Mouse (Mus musculus) gastrocnemius, postnatal 10 days (tissue): ENCODE results near the gene Taok1. TPM values are rescaled to one million over a fixed set of nuclear protein-coding genes. Genes with fewer than 3 reads are reported as not detected.
"Not testable (repeated sequence)": the region's sequence is repeated elsewhere in the genome, so short reads cannot be mapped to it uniquely, and the experiment has no call there.

Experiments used
- DNase-seq: peaks from one replicate; pipeline ENCODE4 v3.0.0; 2021; ENCODE audit warnings: mixed read lengths
- total RNA-seq, 2 experiments: library from RNA; stranded (reverse); gene quantifications; 2 replicates each; pipeline ENCODE4 v1.2.3; 2021

Gene Taok1
- total RNA-seq, 2 experiments from 2014 or later: 39.7 to 43.7 TPM

DNA sequence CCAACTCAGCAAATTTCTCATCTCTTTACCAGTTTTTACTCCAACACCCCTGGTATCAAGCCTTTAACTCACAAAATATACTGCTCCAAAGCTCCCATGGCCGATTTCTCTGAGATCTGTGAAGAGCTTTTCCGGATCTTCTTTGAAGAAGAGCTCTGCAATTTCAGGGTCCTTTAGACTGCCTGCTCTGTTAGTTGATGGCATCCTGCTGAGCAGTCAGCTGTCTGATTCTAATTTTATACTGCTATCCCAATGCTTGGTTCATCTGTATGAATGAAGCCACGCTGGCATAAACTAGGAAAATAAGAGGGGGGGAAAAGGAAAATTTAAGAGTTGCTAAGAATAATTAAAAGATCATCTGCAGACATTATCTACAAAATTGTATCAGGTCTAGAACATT, 22.4 kb downstream of the Taok1 start:
- DNase-seq: no peak

DNA sequence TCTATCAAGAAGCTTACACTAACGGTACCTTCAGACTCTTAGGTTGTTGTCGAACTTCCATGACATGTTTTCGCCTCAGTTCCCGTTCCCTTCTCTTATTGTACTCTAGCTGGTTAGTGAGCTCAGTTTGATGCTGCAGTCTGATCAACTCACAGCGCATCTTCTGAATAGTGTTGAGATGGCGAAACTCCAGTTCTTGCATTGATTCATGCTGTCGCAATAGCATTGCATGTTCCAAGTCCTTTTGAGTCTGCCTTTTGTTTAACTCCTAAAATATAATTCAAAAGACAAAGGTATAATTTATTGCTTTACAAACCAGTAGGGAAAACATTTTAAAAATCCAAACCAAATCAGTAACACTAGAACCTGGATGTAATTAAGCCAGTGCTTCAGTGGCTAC, 62.4 kb downstream of the Taok1 start:
- DNase-seq: no peak

DNA sequence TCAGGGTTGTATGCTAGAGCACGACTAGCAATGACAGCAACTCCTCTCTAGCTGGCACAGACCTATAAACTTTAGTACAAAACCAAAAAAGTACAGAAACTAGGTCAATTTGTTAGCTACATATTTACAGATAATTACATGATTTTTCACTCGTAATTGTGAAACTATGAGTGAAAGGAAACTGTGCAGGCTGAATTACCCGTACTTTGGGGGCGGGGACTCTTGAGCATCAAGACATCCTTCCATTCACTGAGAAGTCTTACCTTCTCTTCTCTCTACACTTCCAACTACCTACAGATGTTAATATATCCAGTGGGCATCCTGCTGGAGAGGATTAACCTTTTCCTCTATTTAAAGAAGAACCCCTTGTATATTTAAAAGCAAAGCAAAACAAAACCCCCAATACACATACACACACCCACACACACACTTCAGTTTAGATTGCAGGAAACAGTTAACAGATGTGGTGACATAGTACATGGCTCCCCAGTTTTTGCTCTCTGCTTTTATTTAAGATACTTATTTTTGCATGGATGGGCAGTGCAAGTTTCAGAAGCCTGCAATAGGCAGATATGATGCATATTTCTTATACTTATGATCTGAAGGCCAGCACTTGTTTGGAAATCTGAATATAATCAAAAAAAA, 75.3 kb downstream of the Taok1 start:
- no peak for DNase-seq

GRCm38 (mm10) chr11:77530862-77531261, 76.8 kb downstream of the Taok1 start:
- no peak for DNase-seq

DNA sequence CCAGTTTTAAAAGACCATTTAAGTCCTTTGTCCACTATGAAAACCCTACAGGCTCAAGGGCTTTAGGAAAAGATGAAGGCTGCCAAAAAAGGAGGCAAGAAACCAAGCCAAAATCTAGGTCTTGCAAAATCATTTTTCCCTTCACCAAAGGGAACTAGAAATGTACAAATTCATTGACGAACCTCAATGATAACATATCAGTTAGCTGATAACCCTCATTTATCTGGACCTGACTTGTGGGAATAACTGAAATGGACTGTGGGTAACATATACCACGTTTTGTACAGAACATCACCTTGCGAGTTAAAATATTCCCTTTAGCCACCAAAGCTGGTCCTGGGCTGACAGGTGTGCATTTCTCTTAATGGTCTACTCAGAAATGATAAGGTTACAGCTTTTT, 78.0 kb downstream of the Taok1 start:
- DNase-seq: no peak

GRCm38 (mm10) chr11:77528420-77528819, 79.2 kb downstream of the Taok1 start:
- not testable (repeated sequence) for DNase-seq

GRCm38 (mm10) chr11:77525804-77526486, 81.7 kb downstream of the Taok1 start:
- no peak for DNase-seq

DNA sequence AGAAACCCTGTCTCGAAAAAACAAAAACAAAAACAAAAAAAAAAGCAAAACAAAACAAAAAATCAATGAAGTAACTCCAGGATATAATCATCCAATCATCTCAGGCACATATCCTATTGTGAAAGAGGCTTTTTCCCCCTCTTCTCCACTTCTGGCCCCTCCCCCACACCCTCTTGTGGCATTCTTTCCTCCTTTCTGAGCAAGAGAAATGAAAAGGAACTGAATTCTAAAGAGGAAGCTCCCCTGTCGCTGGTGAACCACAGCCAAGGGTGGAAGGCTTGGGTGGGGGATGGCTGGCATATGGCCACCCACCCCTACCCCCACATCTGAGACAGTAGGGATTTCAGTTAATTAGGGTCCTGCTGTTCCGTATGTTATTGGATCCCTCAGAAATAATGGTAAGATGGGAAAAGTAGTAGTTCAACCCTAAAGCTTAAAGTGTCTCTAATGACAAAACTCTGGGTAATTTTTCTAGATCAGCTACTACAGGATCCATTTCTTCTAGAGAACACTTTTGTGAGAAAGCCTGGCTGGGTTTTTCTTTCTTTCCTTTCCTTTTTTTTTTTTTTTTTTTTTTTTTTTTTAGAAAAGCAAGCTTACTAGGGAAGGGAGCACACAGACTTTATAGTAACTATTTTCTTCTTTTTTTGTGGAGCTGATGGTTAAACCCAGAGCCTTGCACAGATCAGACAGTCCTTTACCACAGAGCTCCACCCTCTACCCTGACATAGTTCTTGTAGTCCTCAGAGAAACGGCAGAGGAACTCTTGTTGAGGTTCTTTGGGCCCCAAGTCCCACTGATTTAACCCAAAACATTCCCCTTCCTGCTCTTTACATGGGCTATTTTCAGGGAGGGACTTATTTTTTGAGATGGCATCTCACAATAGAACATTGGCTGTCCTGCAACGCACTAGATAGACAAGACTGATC, 86.8 kb downstream of the Taok1 start:
- DNase-seq: no peak

- DNase-seq: no peak
Observed at GRCm38 (mm10) chr11:77519043-77519442, 88.6 kb downstream of the Taok1 start, which contains the start of gene Gm10392. Gene Gm10392, minus strand, starts transcription at chr11:77519198.

DNA sequence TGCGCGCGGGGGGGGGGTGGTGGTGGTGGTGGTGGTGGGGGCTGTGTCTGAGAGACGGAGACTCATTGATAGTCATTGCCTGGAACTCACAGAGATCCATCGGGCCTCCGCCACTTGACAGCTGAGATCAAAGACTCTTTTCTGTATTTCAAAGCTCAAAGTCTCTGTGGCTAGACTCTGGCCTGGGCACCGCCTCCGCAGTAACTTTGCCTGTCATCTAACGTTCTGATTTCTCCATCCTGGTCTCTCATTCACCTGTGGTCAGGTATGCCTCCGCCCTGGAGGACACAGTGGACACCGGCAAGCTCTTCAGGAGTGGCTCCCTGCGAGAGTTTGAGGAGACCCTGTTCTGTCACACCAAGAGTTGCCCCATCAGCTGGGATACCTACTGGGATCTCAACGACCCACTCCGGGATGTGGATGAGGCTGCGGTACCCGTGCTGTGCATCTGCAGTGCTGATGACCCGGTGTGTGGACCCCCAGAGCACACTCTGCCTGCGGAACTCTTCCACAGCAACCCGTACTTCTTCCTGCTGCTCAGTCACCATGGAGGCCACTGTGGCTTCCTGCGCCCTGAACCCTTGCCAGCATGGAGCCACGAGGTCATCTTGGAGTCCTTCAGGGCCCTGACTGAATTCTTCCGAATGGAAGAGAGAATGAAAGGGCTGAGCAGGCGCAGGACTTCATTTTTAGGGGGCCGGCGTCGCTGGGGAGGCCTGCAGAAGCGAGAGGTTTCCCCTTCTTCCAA, 89.4 kb downstream of the Taok1 start:
- no peak for DNase-seq

DNA sequence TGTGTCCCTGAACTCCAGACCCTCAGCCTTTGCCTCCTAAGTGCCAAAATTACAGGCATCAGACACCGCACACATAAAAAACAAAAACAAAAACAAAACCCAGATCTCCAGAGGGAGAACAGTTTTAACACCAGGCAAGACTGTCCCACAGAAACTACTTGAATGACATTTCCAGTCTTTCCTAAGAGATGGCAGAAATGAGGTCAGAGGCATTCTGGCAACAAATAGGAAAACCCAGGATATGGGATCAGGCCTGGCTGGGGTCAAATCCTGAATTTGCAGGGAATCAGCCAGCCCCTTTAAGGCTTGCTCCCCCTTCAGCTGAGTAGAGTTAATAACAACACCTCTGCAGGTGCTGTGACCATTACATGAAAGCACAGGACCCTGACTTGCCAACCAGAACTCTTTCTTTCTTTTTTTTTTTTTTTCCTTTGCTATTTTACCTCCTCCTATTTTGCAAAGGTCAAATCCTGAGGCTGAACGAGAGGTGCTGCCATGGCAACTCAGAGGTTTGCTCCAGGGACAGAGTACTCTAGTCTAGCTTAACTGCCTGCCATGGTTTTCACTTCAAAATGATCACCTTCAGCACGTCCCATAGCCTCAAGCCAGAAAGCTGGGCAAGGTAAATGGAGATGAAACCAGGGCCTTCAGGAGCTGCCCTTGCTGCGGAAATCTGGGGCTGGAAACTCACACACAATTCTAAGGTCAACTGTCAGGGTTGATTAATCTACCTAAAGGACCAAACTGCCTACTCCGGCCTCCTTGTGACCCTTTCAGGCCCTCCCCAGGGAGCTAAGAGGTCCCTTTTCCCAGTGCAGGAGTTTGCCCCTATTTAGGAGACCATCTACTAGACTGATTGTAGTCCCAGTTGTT, 90.8 kb downstream of the Taok1 start:
- DNase-seq: no peak

DNA sequence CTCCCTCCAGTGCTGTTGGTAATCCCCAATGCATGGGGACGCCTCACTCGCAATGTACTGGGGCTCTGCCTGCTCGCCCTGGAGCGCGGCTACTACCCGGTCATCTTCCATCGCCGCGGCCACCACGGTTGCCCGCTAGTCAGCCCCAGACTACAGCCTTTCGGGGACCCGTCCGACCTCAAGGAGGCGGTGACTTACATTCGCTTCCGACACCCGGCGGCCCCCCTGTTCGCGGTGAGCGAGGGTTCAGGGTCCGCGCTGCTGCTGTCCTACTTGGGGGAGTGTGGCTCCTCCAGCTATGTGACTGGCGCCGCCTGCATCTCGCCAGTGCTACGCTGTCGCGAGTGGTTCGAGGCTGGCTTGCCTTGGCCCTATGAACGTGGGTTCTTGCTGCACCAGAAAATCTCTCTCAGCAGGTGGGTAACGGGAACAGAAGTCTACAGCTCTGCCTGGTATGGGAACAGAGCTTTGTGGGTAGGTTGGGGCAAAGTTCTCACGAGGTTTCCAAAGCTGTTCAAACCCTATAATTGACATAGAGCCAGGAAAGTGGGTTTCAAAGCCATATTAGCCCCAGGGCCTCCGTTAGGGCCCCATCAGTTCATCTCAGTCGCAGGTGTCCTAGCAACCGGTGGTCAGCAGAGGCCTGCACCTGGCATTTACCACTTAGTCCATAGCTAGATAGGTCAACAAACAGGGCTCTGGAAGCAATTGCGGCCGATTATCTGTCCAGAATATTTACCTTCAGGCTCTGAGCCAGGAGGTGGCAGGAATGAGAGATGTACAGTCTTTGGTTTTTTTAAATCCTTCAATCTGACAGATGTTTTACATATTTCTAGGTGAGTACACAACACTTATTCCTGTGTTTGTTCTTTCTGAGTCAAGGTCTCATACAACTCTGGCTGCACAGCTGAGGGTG, 91.7 kb downstream of the Taok1 start, which contains the start of gene Trp53i13:
TSS of gene Trp53i13 (minus strand) at position 344 of the 916 bp plus-strand sequence.
- DNase-seq: peak; percentile 30

DNA sequence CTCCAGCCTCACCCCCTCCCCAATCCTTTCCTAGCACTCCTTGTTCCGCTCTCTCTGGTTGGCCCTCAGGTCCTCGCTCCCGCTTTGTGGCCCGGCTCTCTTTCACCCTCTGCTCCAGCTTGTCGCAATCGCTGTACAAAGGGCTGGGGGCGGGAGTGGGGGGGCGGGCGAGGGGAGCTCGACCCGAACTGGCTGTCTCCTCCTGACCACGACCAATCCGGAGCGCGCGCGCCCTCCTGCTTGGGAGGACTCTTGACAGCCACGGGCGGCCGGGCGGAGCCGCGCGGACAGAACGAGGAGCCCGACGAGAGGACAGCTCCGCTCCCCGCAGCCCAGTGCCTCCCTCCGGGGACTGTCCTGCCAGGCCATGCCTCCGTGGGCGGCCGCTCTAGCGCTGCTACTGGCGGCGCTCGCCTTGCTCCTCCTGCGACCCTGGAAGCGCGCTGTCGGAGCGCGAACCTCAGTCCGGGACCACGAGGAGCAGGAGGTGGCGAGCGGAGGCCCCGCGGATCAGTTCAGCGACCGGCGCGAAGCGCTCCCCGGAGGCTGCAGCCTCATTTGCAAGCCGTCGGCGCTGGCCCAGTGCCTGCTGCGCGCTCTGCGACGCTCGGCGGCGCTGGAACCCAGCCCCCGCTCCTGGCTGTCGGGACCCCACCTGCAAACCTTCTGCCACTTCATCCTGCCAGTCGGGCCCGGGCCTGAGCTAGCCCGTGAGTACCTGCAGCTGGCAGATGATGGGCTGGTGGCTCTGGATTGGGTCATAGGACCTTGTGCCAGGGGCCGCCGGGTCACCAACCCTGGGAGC, 92.6 kb downstream of the Taok1 start, which contains the start of gene Abhd15:
TSS of gene Abhd15 (plus strand) at position 290 of the 805 bp plus-strand sequence.
- DNase-seq: peak; percentile 74

- DNase-seq: no peak
Observed at GRCm38 (mm10) chr11:77514281-77514831, 93.3 kb downstream of the Taok1 start.

- DNase-seq: no peak
Observed at GRCm38 (mm10) chr11:77513811-77514170, 93.8 kb downstream of the Taok1 start.

DNA sequence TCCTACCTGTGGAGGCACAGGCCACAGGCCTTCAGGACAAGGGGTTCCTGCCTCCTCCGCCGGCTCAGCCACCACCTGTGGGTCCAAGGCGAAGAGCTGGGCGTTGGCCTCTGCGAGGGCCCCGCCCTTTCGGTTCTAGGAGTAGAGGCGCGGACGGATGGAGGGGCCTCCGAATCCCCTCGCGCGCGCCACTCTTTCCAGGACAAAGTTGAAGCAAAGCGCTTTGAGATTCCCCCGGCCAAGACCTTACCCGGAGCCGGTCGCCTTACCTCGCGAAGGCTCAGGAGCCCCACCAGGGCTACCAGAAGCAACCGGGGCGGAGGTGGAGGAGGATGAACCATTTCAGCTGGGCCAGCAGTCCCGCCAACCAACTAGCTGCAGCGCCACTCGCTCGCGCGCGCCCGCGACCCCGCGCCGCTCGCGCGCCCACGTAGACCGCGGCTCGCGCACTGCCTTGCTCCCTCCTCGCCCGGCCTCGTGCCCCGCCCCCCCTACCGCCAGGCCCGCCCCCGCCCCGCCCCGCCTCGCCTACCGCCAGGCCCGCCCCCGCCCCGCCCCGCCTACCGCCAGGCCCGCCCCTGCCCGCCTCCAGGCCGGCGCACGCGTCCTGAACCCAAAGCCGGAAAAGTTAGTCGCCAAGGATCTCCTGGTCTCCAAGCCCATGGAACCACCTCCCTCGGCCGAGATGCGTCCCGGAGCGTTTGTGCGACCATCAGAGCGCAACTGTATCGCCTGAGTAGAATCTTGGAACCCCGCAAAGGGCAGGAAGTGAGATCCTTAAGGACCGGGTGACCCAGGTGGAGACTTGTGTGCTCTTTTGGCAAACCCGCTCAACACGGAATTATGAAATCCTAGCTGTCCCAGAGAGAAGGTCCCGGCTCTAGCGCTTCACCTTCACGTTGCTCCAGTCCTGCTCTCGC, 94.5 kb downstream of the Taok1 start:
- DNase-seq: peak; percentile 89

DNA sequence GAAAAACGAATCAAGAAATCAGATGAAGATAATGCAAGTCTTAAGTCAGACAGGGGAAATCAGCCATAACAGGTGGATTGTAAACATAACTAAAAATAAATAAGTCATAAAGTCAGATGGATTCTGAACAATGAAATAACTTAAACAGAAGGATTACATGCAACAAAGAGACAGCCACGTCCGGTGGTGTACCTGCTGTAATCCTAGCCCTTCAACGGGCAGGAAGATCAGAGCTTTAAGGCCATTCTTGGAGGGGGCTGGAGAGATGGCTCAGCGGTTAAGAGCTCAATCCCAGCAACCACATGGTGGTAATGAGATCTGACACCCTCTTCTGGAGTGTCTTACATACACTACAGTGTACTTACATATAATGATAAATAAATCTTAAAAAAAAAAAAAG, 96.3 kb downstream of the Taok1 start:
- DNase-seq: no peak
